Comparison of ENCODE assay signal across 13 mouse cellular contexts in genomic region chr6:91307972-91308371, GRCm38 (mm10).
DNase-seq lines count a peak whose midpoint lies in the region; ATAC-seq lines count a peak whose summit lies in the region.
"Had no signal": no experiment of that assay in that cellular context is flagged by ENCODE, and none has a peak within 500 bp of the region (broad histone marks: within the 10 kb centered on the region; RNA-seq: fewer than 3 reads in every experiment).

No protein-coding gene starts in this region.

- DNase-seq in embryonic facial prominence, embryonic 14.5 days (ENCODE audit: low spot score): peak; percentile 50
- no peak for DNase-seq in embryonic facial prominence, embryonic 10.5 days (ENCODE audit: low spot score)
- no peak for DNase-seq in neural tube, embryonic 10.5 days (ENCODE audit: extremely low spot score, low spot score)
- peak; percentile 8 to 20 for DNase-seq in kidney, postnatal 4 days
- DNase-seq in thymus, adult 18-20 months: no peak
- DNase-seq in frontal cortex, postnatal 14 days (ENCODE audit: low spot score in 2 of 2): no peak
- DNase-seq: right cerebral cortex, postnatal 14 days had no signal

- H3K27ac ChIP-seq in embryonic facial prominence, embryonic 14.5 days (replicated peaks; ENCODE audit: low read depth, low read length): no peak overlapping the region
- no peak overlapping the region for H3K27ac ChIP-seq in embryonic facial prominence, embryonic 10.5 days (replicated peaks)
- 0 out of 2 replicates have a peak overlapping the region, but pooled peaks have one; percentile 3 for H3K27ac ChIP-seq in neural tube, embryonic 12.5 days
- no peak overlapping the region for H3K27ac ChIP-seq in neural tube, embryonic 14.5 days (ENCODE audit: low read depth, low read length)
- H3K27ac ChIP-seq: heart, embryonic 13.5 days; limb, embryonic 12.5 days had no signal

- H3K9me3 ChIP-seq in embryonic facial prominence, embryonic 14.5 days (ENCODE audit: control insufficient read depth, low read length): no peaks in the 10 kb centered on the region
- no peaks in the 10 kb centered on the region for H3K9me3 ChIP-seq in embryonic facial prominence, embryonic 10.5 days
- no peaks in the 10 kb centered on the region for H3K9me3 ChIP-seq in neural tube, embryonic 12.5 days
- H3K9me3 ChIP-seq in neural tube, embryonic 14.5 days (ENCODE audit: control insufficient read depth, low read length): no peaks in the 10 kb centered on the region
- H3K9me3 ChIP-seq: heart, embryonic 13.5 days; limb, embryonic 12.5 days had no signal

- no peaks in the 10 kb centered on the region for H3K27me3 ChIP-seq in embryonic facial prominence, embryonic 14.5 days (replicated peaks; ENCODE audit: control insufficient read depth, insufficient read depth, low read length)
- no peaks in the 10 kb centered on the region for H3K27me3 ChIP-seq in embryonic facial prominence, embryonic 10.5 days (replicated peaks; ENCODE audit: low read depth, poor library complexity, severe bottlenecking)
- no peaks in the 10 kb centered on the region for H3K27me3 ChIP-seq in neural tube, embryonic 12.5 days (replicated peaks)
- H3K27me3 ChIP-seq in neural tube, embryonic 14.5 days (ENCODE audit: control insufficient read depth, insufficient read depth, low read length): no peaks in the 10 kb centered on the region

- H3K4me3 ChIP-seq in embryonic facial prominence, embryonic 14.5 days (ENCODE audit: low read depth, low read length): no peak overlapping the region
- H3K4me3 ChIP-seq in embryonic facial prominence, embryonic 10.5 days: no peak overlapping the region
- H3K4me3 ChIP-seq in neural tube, embryonic 12.5 days: no peak overlapping the region
- H3K4me3 ChIP-seq in neural tube, embryonic 14.5 days (ENCODE audit: low read depth, low read length): no peak overlapping the region
- H3K4me3 ChIP-seq: heart, embryonic 13.5 days; limb, embryonic 12.5 days had no signal

- H3K9ac ChIP-seq in embryonic facial prominence, embryonic 14.5 days (ENCODE audit: low read depth, low read length): no peak overlapping the region
- no peak overlapping the region for H3K9ac ChIP-seq in neural tube, embryonic 12.5 days
- H3K9ac ChIP-seq in neural tube, embryonic 14.5 days (replicated peaks; ENCODE audit: low read depth, low read length): no peak overlapping the region
- H3K9ac ChIP-seq: heart, embryonic 13.5 days; limb, embryonic 12.5 days had no signal

- no peaks in the 10 kb centered on the region for H3K4me1 ChIP-seq in embryonic facial prominence, embryonic 14.5 days (ENCODE audit: control insufficient read depth, insufficient read depth, low read length)
- no peaks in the 10 kb centered on the region for H3K4me1 ChIP-seq in embryonic facial prominence, embryonic 10.5 days
- H3K4me1 ChIP-seq in neural tube, embryonic 12.5 days: no peaks in the 10 kb centered on the region
- no peaks in the 10 kb centered on the region for H3K4me1 ChIP-seq in neural tube, embryonic 14.5 days (ENCODE audit: control insufficient read depth, insufficient read depth, low read length)
- H3K4me1 ChIP-seq: limb, embryonic 12.5 days had no signal

- no peak for ATAC-seq in embryonic facial prominence, embryonic 14.5 days (ENCODE audit: low read depth)
- ATAC-seq in neural tube, embryonic 12.5 days (ENCODE audit: low FRiP score, low read depth): no peak
- peak; percentile 58; the same call in 1 of the 2 replicates for ATAC-seq in neural tube, embryonic 14.5 days (ENCODE audit: low read depth)
- ATAC-seq: activated CD4-positive, CD25-positive, alpha-beta regulatory T cell, adult 4 months; CD4-positive, CD25-positive, alpha-beta regulatory T cell, adult 4 months had no signal

- 63% methylated on average over 1 of the region's 1 CpGs for WGBS in embryonic facial prominence, embryonic 14.5 days
- WGBS in embryonic facial prominence, embryonic 10.5 days: 67% methylated on average over 1 of the region's 1 CpGs
- WGBS in neural tube, embryonic 12.5 days: 81% methylated on average over 1 of the region's 1 CpGs
- 36% methylated on average over 1 of the region's 1 CpGs for WGBS in neural tube, embryonic 14.5 days

- no peak overlapping the region for H3K4me2 ChIP-seq in embryonic facial prominence, embryonic 14.5 days (ENCODE audit: low read depth, low read length)
- no peak overlapping the region for H3K4me2 ChIP-seq in neural tube, embryonic 12.5 days (replicated peaks)
- H3K4me2 ChIP-seq in neural tube, embryonic 14.5 days (ENCODE audit: low read depth, low read length): no peak overlapping the region
- H3K4me2 ChIP-seq: heart, embryonic 13.5 days; limb, embryonic 12.5 days had no signal

- no peaks in the 10 kb centered on the region for H3K36me3 ChIP-seq in embryonic facial prominence, embryonic 14.5 days (ENCODE audit: control insufficient read depth, insufficient read depth, low read length)
- H3K36me3 ChIP-seq in embryonic facial prominence, embryonic 10.5 days (replicated peaks): no peaks in the 10 kb centered on the region
- H3K36me3 ChIP-seq in neural tube, embryonic 12.5 days: no peaks in the 10 kb centered on the region
- no peaks in the 10 kb centered on the region for H3K36me3 ChIP-seq in neural tube, embryonic 14.5 days (ENCODE audit: control insufficient read depth, insufficient read depth, low read length)
- H3K36me3 ChIP-seq: heart, embryonic 13.5 days; limb, embryonic 12.5 days had no signal

Comparison
In these comparisons a context has a peak if more than half of its experiments do, and no peak if none do; other contexts are left out.
1. DNase-seq: peak in embryonic facial prominence, embryonic 14.5 days (single experiment) and kidney, postnatal 4 days (2 of 2); none in embryonic facial prominence, embryonic 10.5 days (single experiment), neural tube, embryonic 10.5 days (single experiment), thymus, adult 18-20 months (0 of 2) and frontal cortex, postnatal 14 days (0 of 2).